Mouse (Mus musculus) forebrain, embryonic 11.5 days (tissue): ENCODE data around the gene Smco1. TPM values are rescaled to one million over a fixed set of nuclear protein-coding genes. Genes with fewer than 3 reads are reported as not detected.
A peak's percentile ranks its signal among the peaks of the same experiment; 100 is the strongest.
"Not testable (repeated sequence)": the region's sequence is repeated elsewhere in the genome, so short reads cannot be mapped to it uniquely, and the experiment has no call there.

Experiments used
- ATAC-seq: fragments of 200-750 bp; cut with Nextera tagmentation; replicated peaks from 2 replicates; pipeline ENCODE4 v1.8.0; 2017; ENCODE audit warnings: moderate TSS enrichment; ENCODE audit not compliant: low FRiP score
- DNase-seq: peaks from one replicate; pipeline ENCODE4 v3.0.0-alpha.2; 2017; ENCODE audit warnings: low spot score
- H3K27ac ChIP-seq: fragments of 300-500 bp; sonication (generic); 2 replicates; pipeline ENCODE4 v1.5.1; 2014; ENCODE audit warnings: low read depth, low read length
- H3K27me3 ChIP-seq: fragments of 300-500 bp; sonication (generic); 2 replicates; pipeline ENCODE4 v1.6.1; 2014; ENCODE audit warnings: mild to moderate bottlenecking, low read length, mixed read lengths; ENCODE audit not compliant: control insufficient read depth, insufficient read depth
- H3K36me3 ChIP-seq: fragments of 300-500 bp; sonication (generic); 2 replicates; pipeline ENCODE4 v1.6.1; 2014; ENCODE audit warnings: mild to moderate bottlenecking, low read length, moderate library complexity, mixed read lengths; ENCODE audit not compliant: control insufficient read depth, insufficient read depth
- H3K4me1 ChIP-seq: fragments of 300-500 bp; sonication (generic); replicated peaks from 2 replicates; pipeline ENCODE4 v1.6.1; 2014; ENCODE audit warnings: low read length, mixed read lengths; ENCODE audit not compliant: control insufficient read depth, insufficient read depth
- H3K4me2 ChIP-seq: fragments of 300-500 bp; sonication (generic); 2 replicates; pipeline ENCODE4 v1.6.1; 2014; ENCODE audit warnings: low read depth, mild to moderate bottlenecking, low read length, moderate library complexity, mixed read lengths; ENCODE audit not compliant: severe bottlenecking
- H3K4me3 ChIP-seq: fragments of 300-500 bp; sonication (generic); 2 replicates; pipeline ENCODE4 v1.5.1; 2014; ENCODE audit warnings: low read depth, low read length
- H3K9ac ChIP-seq: fragments of 300-500 bp; sonication (generic); 2 replicates; pipeline ENCODE4 v1.6.1; 2014; ENCODE audit warnings: low read length
- H3K9me3 ChIP-seq: fragments of 300-500 bp; sonication (generic); 2 replicates; pipeline ENCODE4 v1.6.1; 2016; ENCODE audit warnings: low read length, mixed read lengths; ENCODE audit not compliant: control insufficient read depth
- WGBS: fragments of 180-500 bp; shearing (Covaris S2); extraction: QIAGEN DNeasy Blood & Tissue Kit; methylation state at CpG from one replicate; pipeline ENCODE4 v1.1.7; 2014; 5-methylcytosine and 5-hydroxymethylcytosine counted together
- polyA plus RNA-seq: library from polyadenylated mRNA; unstranded; fragments of >200 nt; fragmentation: Nextera tagmentation; extraction: Ambion mirVana; gene quantifications from 2 replicates; pipeline ENCODE4 v1.2.1, GENCODE M21; 2014

Gene Smco1
- not detected in 2 replicates for polyA plus RNA-seq

- Histone ChIP-seq H3K27ac (no peak within 1 kb of the TSS), H3K4me1 (no peaks in the 10 kb centered on the region), H3K27me3 (no peaks in the 10 kb centered on the region), H3K36me3 (no peaks in the 10 kb centered on the region), H3K4me2 (no peak within 1 kb of the TSS), H3K9me3 (no peaks in the 10 kb centered on the region), H3K9ac (no peak within 1 kb of the TSS), H3K4me3 (no peak within 1 kb of the TSS)
- no peak for DNase-seq
- WGBS, result 91% methylated on average over 11 of the region's 11 CpGs
- ATAC-seq, result no peak
Observed at GRCm38 (mm10) chr16:32271291-32271690, at the start of gene Smco1. Gene Smco1, plus strand, starts transcription at chr16:32271468.

- WGBS, result 86% methylated on average over 4 of the region's 4 CpGs
- no peak overlapping the region for H3K27ac ChIP-seq
- H3K9ac ChIP-seq, result no peak overlapping the region
- no peaks in the 10 kb centered on the region for H3K27me3 ChIP-seq
- DNase-seq (no peak), ATAC-seq (no peak)
- no peak overlapping the region for H3K4me2 ChIP-seq
- H3K36me3 ChIP-seq, result no peaks in the 10 kb centered on the region
- H3K4me1 ChIP-seq, result no peaks in the 10 kb centered on the region
- no peak overlapping the region for H3K4me3 ChIP-seq
- no peaks in the 10 kb centered on the region for H3K9me3 ChIP-seq
Observed at GRCm38 (mm10) chr16:32221803-32222202, 49.5 kb upstream of the Smco1 start.

DNA sequence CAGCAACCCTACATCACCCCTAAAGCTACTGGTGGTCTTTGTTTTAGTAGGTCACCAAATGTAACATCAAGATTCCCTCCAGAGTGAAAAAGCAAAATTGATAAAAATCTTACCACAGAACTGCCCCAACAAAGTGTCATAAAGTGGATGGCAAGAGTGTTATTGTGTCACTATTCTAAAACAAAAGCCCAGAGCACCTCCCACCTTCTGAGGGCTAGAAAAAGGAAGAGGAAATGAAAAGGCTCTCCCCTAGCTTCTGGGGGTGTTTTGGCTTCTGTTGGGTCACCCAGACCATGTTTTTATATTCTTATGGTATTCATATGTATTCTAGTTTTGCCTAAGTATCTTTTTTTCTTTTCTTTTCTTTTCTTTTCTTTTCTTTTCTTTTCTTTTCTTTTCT lies 48.9 kb upstream of the Smco1 start:
- ATAC-seq (no peak), DNase-seq (no peak)
- H3K9me3 ChIP-seq, result no peaks in the 10 kb centered on the region
- H3K27me3 ChIP-seq, result no peaks in the 10 kb centered on the region
- no peak overlapping the region for H3K27ac ChIP-seq
- no peak overlapping the region for H3K4me3 ChIP-seq
- no peaks in the 10 kb centered on the region for H3K36me3 ChIP-seq
- no peak overlapping the region for H3K4me2 ChIP-seq
- no peaks in the 10 kb centered on the region for H3K4me1 ChIP-seq
- H3K9ac ChIP-seq, result no peak overlapping the region

GRCm38 (mm10) chr16:32232050-32232449 lies 39.2 kb upstream of the Smco1 start:
- not testable (repeated sequence) for H3K27ac ChIP-seq, H3K4me2 ChIP-seq, H3K27me3 ChIP-seq, DNase-seq, H3K36me3 ChIP-seq, ATAC-seq, H3K9ac ChIP-seq, H3K4me1 ChIP-seq, H3K9me3 ChIP-seq, H3K4me3 ChIP-seq
- WGBS, result 86% methylated on average over 3 of the region's 3 CpGs

GRCm38 (mm10) chr16:32237930-32238680 lies 33.2 kb upstream of the Smco1 start:
- Histone ChIP-seq H3K4me3 (no peak overlapping the region), H3K9me3 (no peaks in the 10 kb centered on the region), H3K27me3 (no peaks in the 10 kb centered on the region), H3K9ac (no peak overlapping the region), H3K36me3 (peaks cover 8% of the 10 kb centered on the region; the same call in 1 of the 2 replicates), H3K27ac (no peak overlapping the region), H3K4me1 (no peaks in the 10 kb centered on the region), H3K4me2 (no peak overlapping the region)
- no peak for DNase-seq
- no peak for ATAC-seq
- WGBS, result 94% methylated on average over 19 of the region's 19 CpGs

GRCm38 (mm10) chr16:32239428-32240312 lies 31.6 kb upstream of the Smco1 start:
- no peak overlapping the region for H3K27ac ChIP-seq
- ATAC-seq (no peak), DNase-seq (no peak)
- H3K4me2 ChIP-seq, result no peak overlapping the region
- H3K4me3 ChIP-seq, result no peak overlapping the region
- no peaks in the 10 kb centered on the region for H3K27me3 ChIP-seq
- H3K9ac ChIP-seq, result no peak overlapping the region
- H3K4me1 ChIP-seq, result no peaks in the 10 kb centered on the region
- H3K9me3 ChIP-seq, result no peaks in the 10 kb centered on the region
- peaks cover 8% of the 10 kb centered on the region; the same call in 1 of the 2 replicates for H3K36me3 ChIP-seq
- 90% methylated on average over 2 of the region's 2 CpGs for WGBS

DNA sequence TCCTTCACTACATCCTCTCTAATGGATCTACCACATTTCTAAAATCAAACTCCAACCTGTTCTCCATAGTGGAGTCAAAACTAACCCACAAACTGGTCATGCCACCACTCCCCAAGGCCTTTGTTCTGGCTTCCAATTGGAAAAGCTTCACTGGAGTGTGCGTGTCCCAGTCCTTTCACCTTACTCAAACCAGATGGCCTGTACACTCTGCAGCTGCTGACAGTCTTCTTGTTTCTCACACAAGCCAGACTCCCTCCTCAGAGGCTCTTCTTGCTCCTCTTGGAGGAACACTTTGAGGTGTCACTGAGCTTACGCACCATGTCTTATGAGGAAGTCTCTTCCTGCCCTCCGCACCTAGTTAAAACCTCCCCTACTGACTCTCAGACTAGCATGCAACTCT lies 27.4 kb upstream of the Smco1 start:
- H3K4me3 ChIP-seq, result no peak overlapping the region
- H3K4me2 ChIP-seq, result no peak overlapping the region
- no peaks in the 10 kb centered on the region for H3K27me3 ChIP-seq
- DNase-seq (no peak), ATAC-seq (no peak)
- H3K4me1 ChIP-seq, result peaks cover 2% of the 10 kb centered on the region; the same call in 1 of the 2 replicates
- H3K27ac ChIP-seq, result no peak overlapping the region
- H3K36me3 ChIP-seq, result no peaks in the 10 kb centered on the region
- H3K9me3 ChIP-seq, result no peaks in the 10 kb centered on the region
- no peak overlapping the region for H3K9ac ChIP-seq
- 91% methylated on average over 3 of the region's 3 CpGs for WGBS

- Histone ChIP-seq H3K27me3 (no peaks in the 10 kb centered on the region), H3K9me3 (no peaks in the 10 kb centered on the region), H3K4me1 (peaks cover 2% of the 10 kb centered on the region; the same call in 1 of the 2 replicates), H3K4me3 (peak overlapping the region; percentile 93), H3K4me2 (peak overlapping the region; percentile 54), H3K27ac (peak overlapping the region; percentile 91), H3K9ac (peak overlapping the region; percentile 89), H3K36me3 (no peaks in the 10 kb centered on the region)
- 0% methylated on average over 38 of the region's 41 CpGs for WGBS
- peak; percentile 77 for DNase-seq
- no peak; the same call in 1 of the 2 replicates for ATAC-seq
Observed at GRCm38 (mm10) chr16:32246351-32246791, 24.9 kb upstream of the Smco1 start.
